Mouse (Mus musculus) intestine, embryonic 14.5 days (tissue): Measurements from ENCODE around the gene Cep85l. TPM values are rescaled to one million over a fixed set of nuclear protein-coding genes. Genes with fewer than 3 reads are reported as not detected.
A peak's percentile ranks its signal among the peaks of the same experiment; 100 is the strongest.

Experiments used
- ATAC-seq: fragments of 200-750 bp; cut with Nextera tagmentation; replicated peaks from 2 replicates; pipeline ENCODE4 v1.8.0; 2017; ENCODE audit warnings: low read depth, moderate number of reproducible peaks, moderate TSS enrichment, moderate library complexity; ENCODE audit not compliant: low FRiP score, low TSS enrichment
- DNase-seq: peaks from one replicate; pipeline ENCODE4 v3.0.0-alpha.2; 2018; ENCODE audit warnings: low spot score
- H3K27ac ChIP-seq: fragments of 300-500 bp; sonication (generic); 2 replicates; pipeline ENCODE4 v1.5.1; 2014; ENCODE audit warnings: low read depth, mild to moderate bottlenecking, control low read depth
- H3K27me3 ChIP-seq: fragments of 300-500 bp; sonication (generic); replicated peaks from 2 replicates; pipeline ENCODE4 v1.6.1; 2014; ENCODE audit warnings: low read length, control low read depth; ENCODE audit not compliant: control insufficient read depth, insufficient read depth
- H3K36me3 ChIP-seq: fragments of 300-500 bp; sonication (generic); 2 replicates; pipeline ENCODE4 v1.6.1; 2014; ENCODE audit warnings: low read length, control low read depth; ENCODE audit not compliant: control insufficient read depth, insufficient read depth
- H3K4me1 ChIP-seq: fragments of 300-500 bp; sonication (generic); replicated peaks from 2 replicates; pipeline ENCODE4 v1.6.1; 2014; ENCODE audit warnings: low read length, control low read depth, mixed read lengths; ENCODE audit not compliant: control insufficient read depth, insufficient read depth
- H3K4me2 ChIP-seq: fragments of 300-500 bp; sonication (generic); 2 replicates; pipeline ENCODE4 v1.6.1; 2014; ENCODE audit warnings: low read length
- H3K4me3 ChIP-seq: fragments of 300-500 bp; sonication (generic); 2 replicates; pipeline ENCODE4 v1.5.1; 2014; ENCODE audit warnings: low read depth, low read length, control low read depth, mixed read lengths
- H3K9ac ChIP-seq: fragments of 300-500 bp; sonication (generic); 2 replicates; pipeline ENCODE4 v1.6.1; 2014; ENCODE audit warnings: mild to moderate bottlenecking, low read length
- H3K9me3 ChIP-seq: fragments of 300-500 bp; sonication (generic); 2 replicates; pipeline ENCODE4 v1.6.1; 2016; ENCODE audit warnings: low read length, control low read depth; ENCODE audit not compliant: control insufficient read depth
- WGBS: fragments of 180-500 bp; shearing (Covaris S2); extraction: QIAGEN DNeasy Blood & Tissue Kit; methylation state at CpG from one replicate; pipeline ENCODE4 v1.1.7; 2014; 5-methylcytosine and 5-hydroxymethylcytosine counted together
- polyA plus RNA-seq: library from polyadenylated mRNA; unstranded; fragments of >200 nt; fragmentation: Nextera tagmentation; extraction: Ambion mirVana; gene quantifications from 2 replicates; pipeline ENCODE4 v1.2.1, GENCODE M21; 2014

Gene Cep85l
- polyA plus RNA-seq, 1 experiment from 2014 or later: 7.0 TPM

GRCm38 (mm10) chr10:53406845-53407244 lies 27.1 kb upstream of the Cep85l start:
- H3K9ac ChIP-seq: no peak overlapping the region
- H3K27me3 ChIP-seq: no peaks in the 10 kb centered on the region
- H3K9me3 ChIP-seq: no peaks in the 10 kb centered on the region
- H3K4me2 ChIP-seq: no peak overlapping the region
- DNase-seq (no peak), ATAC-seq (no peak)
- H3K4me1 ChIP-seq: no peaks in the 10 kb centered on the region
- H3K36me3 ChIP-seq: no peaks in the 10 kb centered on the region
- no peak overlapping the region for H3K4me3 ChIP-seq
- no peak overlapping the region for H3K27ac ChIP-seq
- 88% methylated on average over 2 of the region's 2 CpGs for WGBS

GRCm38 (mm10) chr10:53402293-53402692 lies 22.5 kb upstream of the Cep85l start:
- no peak for ATAC-seq

GRCm38 (mm10) chr10:53399053-53399452 lies 19.3 kb upstream of the Cep85l start:
- H3K4me2 ChIP-seq: 0 out of 2 replicates have a peak overlapping the region, but pooled peaks have one; percentile 43
- H3K9ac ChIP-seq: no peak overlapping the region
- no peak overlapping the region for H3K4me3 ChIP-seq
- H3K27ac ChIP-seq: peak overlapping the region; percentile 5; the same call in 1 of the 2 replicates
- no peaks in the 10 kb centered on the region for H3K36me3 ChIP-seq
- no peaks in the 10 kb centered on the region for H3K9me3 ChIP-seq
- H3K27me3 ChIP-seq: no peaks in the 10 kb centered on the region
- DNase-seq (no peak), ATAC-seq (no peak)
- peaks cover 7% of the 10 kb centered on the region; the same call in 1 of the 2 replicates for H3K4me1 ChIP-seq
- WGBS: 42% methylated on average over 3 of the region's 3 CpGs

More at GRCm38 (mm10) chr10:53402293-53402692, 22.5 kb upstream of the Cep85l start:
- Histone ChIP-seq H3K4me2 (no peak overlapping the region), H3K36me3 (no peaks in the 10 kb centered on the region), H3K4me3 (no peak overlapping the region), H3K9me3 (no peaks in the 10 kb centered on the region), H3K27ac (no peak overlapping the region), H3K4me1 (peaks cover 7% of the 10 kb centered on the region; the same call in 1 of the 2 replicates), H3K27me3 (no peaks in the 10 kb centered on the region), H3K9ac (no peak overlapping the region)
- DNase-seq: no peak

GRCm38 (mm10) chr10:53398540-53398902 lies 18.8 kb upstream of the Cep85l start:
- 6% methylated on average over 9 of the region's 9 CpGs for WGBS
- Histone ChIP-seq H3K36me3 (no peaks in the 10 kb centered on the region), H3K4me2 (peak overlapping the region; percentile 43), H3K9me3 (no peaks in the 10 kb centered on the region), H3K27me3 (no peaks in the 10 kb centered on the region), H3K9ac (peak overlapping the region; percentile 29; the same call in 1 of the 2 replicates), H3K4me3 (peak overlapping the region; percentile 8), H3K4me1 (peaks cover 7% of the 10 kb centered on the region; the same call in 1 of the 2 replicates), H3K27ac (peak overlapping the region; percentile 76)
- ATAC-seq: peak; percentile 62; the same call in 1 of the 2 replicates
- peak; percentile 75 for DNase-seq

- Histone ChIP-seq H3K9me3 (no peaks in the 10 kb centered on the region), H3K27ac (peak overlapping the region; percentile 76), H3K27me3 (no peaks in the 10 kb centered on the region), H3K4me1 (peaks cover 7% of the 10 kb centered on the region; the same call in 1 of the 2 replicates), H3K4me3 (peak overlapping the region; percentile 8), H3K36me3 (no peaks in the 10 kb centered on the region), H3K4me2 (peak overlapping the region; percentile 43), H3K9ac (peak overlapping the region; percentile 29; the same call in 1 of the 2 replicates)
- 42% methylated on average over 10 of the region's 10 CpGs for WGBS
- no peak for ATAC-seq
- DNase-seq: no peak
These were observed 18.2 kb upstream of the Cep85l start for GRCm38 (mm10) chr10:53397846-53398539.

GRCm38 (mm10) chr10:53394923-53395629 lies 15.3 kb upstream of the Cep85l start:
- Histone ChIP-seq H3K27me3 (no peaks in the 10 kb centered on the region), H3K9ac (no peak overlapping the region), H3K36me3 (no peaks in the 10 kb centered on the region), H3K4me1 (peaks cover 7% of the 10 kb centered on the region; the same call in 1 of the 2 replicates), H3K9me3 (no peaks in the 10 kb centered on the region), H3K4me3 (no peak overlapping the region), H3K4me2 (no peak overlapping the region), H3K27ac (no peak overlapping the region)
- DNase-seq: no peak
- no peak for ATAC-seq
- 77% methylated on average over 9 of the region's 9 CpGs for WGBS

GRCm38 (mm10) chr10:53388227-53388920 lies 8.6 kb upstream of the Cep85l start:
- H3K4me1 ChIP-seq: no peaks in the 10 kb centered on the region
- no peaks in the 10 kb centered on the region for H3K36me3 ChIP-seq
- H3K4me3 ChIP-seq: no peak overlapping the region
- 76% methylated on average over 6 of the region's 6 CpGs for WGBS
- no peaks in the 10 kb centered on the region for H3K9me3 ChIP-seq
- no peak overlapping the region for H3K9ac ChIP-seq
- no peaks in the 10 kb centered on the region for H3K27me3 ChIP-seq
- ATAC-seq (no peak), DNase-seq (no peak)
- H3K27ac ChIP-seq: no peak overlapping the region
- no peak overlapping the region for H3K4me2 ChIP-seq

- H3K27me3 ChIP-seq: no peaks in the 10 kb centered on the region
- no peak for DNase-seq
- no peak overlapping the region for H3K4me2 ChIP-seq
- WGBS: 64% methylated on average over 5 of the region's 5 CpGs
- ATAC-seq: no peak
- H3K9me3 ChIP-seq: no peaks in the 10 kb centered on the region
- no peaks in the 10 kb centered on the region for H3K4me1 ChIP-seq
- no peaks in the 10 kb centered on the region for H3K36me3 ChIP-seq
- H3K4me3 ChIP-seq: no peak overlapping the region
- no peak overlapping the region for H3K9ac ChIP-seq
- H3K27ac ChIP-seq: no peak overlapping the region
These were observed 5.7 kb upstream of the Cep85l start for GRCm38 (mm10) chr10:53385438-53385837.
